Mouse (Mus musculus) MEL (cell line): ENCODE data around the gene Piezo1. TPM values are rescaled to one million over a fixed set of nuclear protein-coding genes. Genes with fewer than 3 reads are reported as not detected.

Experiments used
- DNase-seq: peaks from one replicate; pipeline ENCODE4 v3.0.0; 2011; ENCODE audit warnings: low read depth, low spot score
- H3K27ac ChIP-seq: 2 replicates; pipeline ENCODE4 v1.5.1; 2012; ENCODE audit warnings: low read depth, mild to moderate bottlenecking, control low read depth, low read length, moderate library complexity; ENCODE audit not compliant: control insufficient read depth
- H3K27me3 ChIP-seq, 2 experiments: fragments of 150-350 bp in 1 of 2; sonication (generic) in 1 of 2; 2 replicates each; pipeline ENCODE4 v1.6.1; 2012; ENCODE audit warnings: low read length in 2 of 2, mild to moderate bottlenecking in 2 of 2, improper control_type of control experiment in 1 of 2, moderate library complexity in 1 of 2; ENCODE audit not compliant: insufficient read depth in 2 of 2, control insufficient read depth in 1 of 2
- H3K36me3 ChIP-seq, 2 experiments: 2 replicates each; pipeline ENCODE4 v1.6.1; 2012 to 2014; ENCODE audit warnings: low read length in 2 of 2, improper control_type of control experiment in 1 of 2, inconsistent platforms in 1 of 2, mild to moderate bottlenecking in 1 of 2; ENCODE audit not compliant: insufficient read depth in 2 of 2, control insufficient read depth in 1 of 2
- H3K4me1 ChIP-seq, 2 experiments: fragments of 150-350 bp in 1 of 2; sonication (generic) in 1 of 2; 2 replicates each; pipeline ENCODE4 v1.6.1; 2012; ENCODE audit warnings: low read length in 2 of 2, improper control_type of control experiment in 1 of 2, mild to moderate bottlenecking in 1 of 2; ENCODE audit not compliant: insufficient read depth in 2 of 2, control insufficient read depth in 1 of 2
- H3K4me3 ChIP-seq, 2 experiments: fragments of 150-350 bp in 1 of 2; sonication (generic) in 1 of 2; 2 replicates each; pipeline ENCODE4 v1.5.1; 2012; ENCODE audit warnings: low read depth in 2 of 2, low read length in 2 of 2, mild to moderate bottlenecking in 2 of 2, moderate library complexity in 2 of 2, control low read depth in 1 of 2, improper control_type of control experiment in 1 of 2; ENCODE audit not compliant: control insufficient read depth in 1 of 2, insufficient read depth in 1 of 2
- H3K79me2 ChIP-seq: 2 replicates; pipeline ENCODE4 v1.6.1; 2012; ENCODE audit warnings: mild to moderate bottlenecking, low read length, moderate library complexity; ENCODE audit not compliant: control insufficient read depth, poor library complexity, insufficient read depth
- H3K9ac ChIP-seq: 2 replicates; pipeline ENCODE4 v1.6.1; 2012; ENCODE audit warnings: low read depth, mild to moderate bottlenecking, control low read depth, low read length, moderate library complexity; ENCODE audit not compliant: control insufficient read depth, poor library complexity, severe bottlenecking
- H3K9me3 ChIP-seq: fragments of 150-350 bp; sonication (generic); replicated peaks from 2 replicates; pipeline ENCODE4 v1.6.1; 2012; ENCODE audit warnings: mild to moderate bottlenecking, low read length, improper control_type of control experiment, moderate library complexity; ENCODE audit not compliant: insufficient read depth
- BHLHE40 ChIP-seq: IDR thresholded peaks from 2 replicates; pipeline ENCODE4 v1.6.1; 2012; ENCODE audit warnings: low read depth, mild to moderate bottlenecking, inconsistent platforms, low read length, improper control_type of control experiment, borderline replicate concordance
- CHD2 ChIP-seq: IDR thresholded peaks from 2 replicates; pipeline ENCODE4 v1.6.1; 2011; ENCODE audit warnings: low read length, improper control_type of control experiment
- E2F4 ChIP-seq: IDR thresholded peaks from 2 replicates; pipeline ENCODE4 v1.6.1; 2011; ENCODE audit warnings: low read depth, low read length, improper control_type of control experiment, borderline replicate concordance
- ELF1 ChIP-seq: IDR thresholded peaks from 2 replicates; pipeline ENCODE4 v1.6.1; 2014; ENCODE audit warnings: low read depth, mild to moderate bottlenecking, inconsistent platforms, low read length, improper control_type of control experiment, moderate library complexity
- EP300 ChIP-seq, 2 experiments: IDR thresholded peaks; 2 replicates each; pipeline ENCODE4 v1.6.1; 2011; ENCODE audit warnings: improper control_type of control experiment in 2 of 2, low read length in 2 of 2, low read depth in 1 of 2, mild to moderate bottlenecking in 1 of 2
- ETS1 ChIP-seq: IDR thresholded peaks from 2 replicates; pipeline ENCODE4 v1.6.1; 2012; ENCODE audit warnings: low read depth, mild to moderate bottlenecking, inconsistent platforms, low read length, improper control_type of control experiment, moderate library complexity
- GABPA ChIP-seq: IDR thresholded peaks from 2 replicates; pipeline ENCODE4 v1.6.1; 2012; ENCODE audit warnings: low read depth, mild to moderate bottlenecking, inconsistent platforms, low read length, improper control_type of control experiment, moderate library complexity
- GATA1 ChIP-seq: IDR thresholded peaks from 2 replicates; pipeline ENCODE4 v1.6.1; 2011; ENCODE audit warnings: low read depth, low read length, improper control_type of control experiment
- KAT2A ChIP-seq: conservative IDR thresholded peaks from 2 replicates; pipeline ENCODE4 v1.6.1; 2012; ENCODE audit warnings: low read depth, low read length, improper control_type of control experiment, inconsistent platforms
- MAFK ChIP-seq: IDR thresholded peaks from 2 replicates; pipeline ENCODE4 v1.6.1; 2011; ENCODE audit warnings: low read depth, mild to moderate bottlenecking, low read length, improper control_type of control experiment, borderline replicate concordance
- MAX ChIP-seq: IDR thresholded peaks from 2 replicates; pipeline ENCODE4 v1.6.1; 2011; ENCODE audit warnings: low read length, improper control_type of control experiment
- NELFE ChIP-seq: IDR thresholded peaks from 2 replicates; pipeline ENCODE4 v1.6.1; 2011; ENCODE audit warnings: low read depth, low read length, improper control_type of control experiment
- NRF1 ChIP-seq: IDR thresholded peaks from 2 replicates; pipeline ENCODE4 v1.6.1; 2014; ENCODE audit warnings: low read depth, mild to moderate bottlenecking, inconsistent platforms, low read length, improper control_type of control experiment, moderate library complexity; ENCODE audit not compliant: poor library complexity, insufficient read depth, severe bottlenecking
- POLR2A ChIP-seq, 2 experiments: IDR thresholded peaks; 2 replicates each; pipeline ENCODE4 v1.6.1; 2011 to 2012; ENCODE audit warnings: low read length in 2 of 2, mild to moderate bottlenecking in 2 of 2, control low read depth in 1 of 2, improper control_type of control experiment in 1 of 2, low read depth in 1 of 2, moderate library complexity in 1 of 2; ENCODE audit not compliant: control insufficient read depth in 1 of 2, insufficient read depth in 1 of 2, poor library complexity in 1 of 2
- POLR2AphosphoS2 ChIP-seq: IDR thresholded peaks from 2 replicates; pipeline ENCODE4 v1.6.1; 2011; ENCODE audit warnings: low read length, improper control_type of control experiment
- POLR2AphosphoS5 ChIP-seq: IDR thresholded peaks from 2 replicates; pipeline ENCODE4 v1.6.1; 2012; ENCODE audit warnings: low read depth, borderline replicate concordance, mild to moderate bottlenecking, inconsistent platforms, low read length, moderate library complexity, mixed read lengths
- RCOR1 ChIP-seq: IDR thresholded peaks from 2 replicates; pipeline ENCODE4 v1.6.1; 2012; ENCODE audit warnings: low read depth, mild to moderate bottlenecking, inconsistent platforms, low read length, improper control_type of control experiment
- SMC3 ChIP-seq: IDR thresholded peaks from 2 replicates; pipeline ENCODE4 v1.6.1; 2011; ENCODE audit warnings: low read depth, low read length, improper control_type of control experiment
- UBTF ChIP-seq: IDR thresholded peaks from 2 replicates; pipeline ENCODE4 v1.6.1; 2012; ENCODE audit warnings: low read depth, mild to moderate bottlenecking, inconsistent platforms, low read length, improper control_type of control experiment, moderate library complexity, borderline replicate concordance; ENCODE audit not compliant: insufficient read depth
- USF1 ChIP-seq: IDR thresholded peaks from 2 replicates; pipeline ENCODE4 v1.6.1; 2014; ENCODE audit warnings: low read depth, mild to moderate bottlenecking, inconsistent platforms, low read length, improper control_type of control experiment, moderate library complexity
- USF2 ChIP-seq, 2 experiments: IDR thresholded peaks; 2 replicates each; pipeline ENCODE4 v1.6.1; 2011 to 2012; ENCODE audit warnings: improper control_type of control experiment in 2 of 2, low read length in 2 of 2, borderline replicate concordance in 1 of 2, inconsistent platforms in 1 of 2, low read depth in 1 of 2, mild to moderate bottlenecking in 1 of 2; ENCODE audit not compliant: insufficient read depth in 1 of 2
- ZC3H11A ChIP-seq: IDR thresholded peaks from 2 replicates; pipeline ENCODE4 v1.6.1; 2012; ENCODE audit warnings: low read depth, mild to moderate bottlenecking, inconsistent platforms, low read length, improper control_type of control experiment
- ZMIZ1 ChIP-seq: IDR thresholded peaks from 2 replicates; pipeline ENCODE4 v1.6.1; 2012; ENCODE audit warnings: low read depth, mild to moderate bottlenecking, inconsistent platforms, low read length, improper control_type of control experiment, moderate library complexity
- ZNF384 ChIP-seq: IDR thresholded peaks from 2 replicates; pipeline ENCODE4 v1.6.1; 2012; ENCODE audit warnings: low read depth, mild to moderate bottlenecking, inconsistent platforms, low read length, improper control_type of control experiment
- polyA plus RNA-seq, 2 experiments: library from polyadenylated mRNA; stranded (reverse) in 1 of 2; unstranded in 1 of 2; fragments of >175 nt in 1 of 2; fragments of >200 nt in 1 of 2; gene quantifications; 2 replicates each; pipeline versions ENCODE4 v1.2.1 to v1.2.4; 2012; ENCODE audit warnings: low replicate concordance in 2 of 2, low read depth in 1 of 2; ENCODE audit not compliant: insufficient read length in 2 of 2, insufficient read depth in 1 of 2, missing spikeins in 1 of 2
- total RNA-seq: library from RNA; depleted of rRNA; stranded (reverse); fragments of 300-350 nt; gene quantifications from 2 replicates; pipeline ENCODE4 v1.2.3, GENCODE M21; 2012

Piezo1 gene
- total and polyA plus RNA-seq, 3 experiments = 35.1 to 223 (median 144) TPM

GRCm38 (mm10) chr8:122467816-122468215, 83.3 kb downstream of the Piezo1 start:
- Histone ChIP-seq H3K4me3 (no peak overlapping the region), H3K9me3 (no peaks in the 10 kb centered on the region), H3K27me3 (no peaks in the 10 kb centered on the region), H3K9ac (no peak overlapping the region)
- DNase-seq = no peak
- TF ChIP-seq EP300 (IDR thresholded peaks at IDR 0.05; ENCODE audit: low read depth in 1 of 2, low read length in 2 of 2) (no peak), ZNF384 (no peak), MAX (no peak), GATA1 (no peak), RCOR1 (no peak), NRF1 (no peak), KAT2A (no peak), USF1 (no peak), POLR2AphosphoS2 (no peak), ZC3H11A (no peak), UBTF (no peak), SMC3 (no peak), ETS1 (no peak), ZMIZ1 (no peak)
- TF ChIP-seq, all 39 proteins: peak for 0
- H3K4me1 ChIP-seq = peaks cover 0 to 18% of the 10 kb centered on the region in 2 experiments; a peak in 2 of 4 replicates
- no peak overlapping the region for H3K27ac ChIP-seq
- H3K36me3 ChIP-seq = peaks cover 0 to 4% of the 10 kb centered on the region in 2 experiments; a peak in 3 of 4 replicates
- no peaks in the 10 kb centered on the region; the same call in 1 of the 2 replicates for H3K79me2 ChIP-seq

GRCm38 (mm10) chr8:122464985-122465384, 86.1 kb downstream of the Piezo1 start:
- H3K27ac ChIP-seq = no peak overlapping the region
- no peaks in the 10 kb centered on the region for H3K9me3 ChIP-seq
- H3K4me1 ChIP-seq = peaks cover under 1 to 29% of the 10 kb centered on the region in 2 experiments; a peak in 3 of 4 replicates
- H3K9ac ChIP-seq = no peak overlapping the region
- no peaks in the 10 kb centered on the region for H3K79me2 ChIP-seq
- H3K27me3 ChIP-seq = no peaks in the 10 kb centered on the region
- no peak for DNase-seq
- H3K36me3 ChIP-seq = peaks cover 0 to 4% of the 10 kb centered on the region in 2 experiments; a peak in 3 of 4 replicates
- TF ChIP-seq POLR2AphosphoS5 (no peak), USF2 (IDR thresholded peaks at IDR 0.05; ENCODE audit: borderline replicate concordance in 1 of 2, insufficient read depth in 1 of 2, low read depth in 1 of 2, low read length in 2 of 2) (no peak), RCOR1 (no peak), GATA1 (no peak), CHD2 (no peak), E2F4 (no peak), KAT2A (no peak), ELF1 (no peak), NELFE (no peak), BHLHE40 (no peak), MAFK (no peak), EP300 (IDR thresholded peaks at IDR 0.05; ENCODE audit: low read depth in 1 of 2, low read length in 2 of 2) (no peak), GABPA (no peak), POLR2A (IDR thresholded peaks at IDR 0.05; ENCODE audit: control insufficient read depth in 1 of 2, insufficient read depth in 1 of 2, low read depth in 1 of 2, low read length in 2 of 2, poor library complexity in 1 of 2) (no peak)
- TF ChIP-seq, all 39 proteins: peak for 0
- H3K4me3 ChIP-seq = no peak overlapping the region
